Mouse (Mus musculus) right cerebral cortex, postnatal 10 days (tissue): ENCODE measurements at regions not wholly inside any gene's neighbourhood (a gene's known extent, or its start where the extent isn't known, plus 50 kb on each side); places are given as distances from the start of the nearest gene placed in this dataset.

ENCODE experiments used
- DNase-seq, 2 experiments: peaks; one replicate each; pipeline ENCODE4 v3.0.0; 2021; ENCODE audit warnings: low spot score in 2 of 2

DNA sequence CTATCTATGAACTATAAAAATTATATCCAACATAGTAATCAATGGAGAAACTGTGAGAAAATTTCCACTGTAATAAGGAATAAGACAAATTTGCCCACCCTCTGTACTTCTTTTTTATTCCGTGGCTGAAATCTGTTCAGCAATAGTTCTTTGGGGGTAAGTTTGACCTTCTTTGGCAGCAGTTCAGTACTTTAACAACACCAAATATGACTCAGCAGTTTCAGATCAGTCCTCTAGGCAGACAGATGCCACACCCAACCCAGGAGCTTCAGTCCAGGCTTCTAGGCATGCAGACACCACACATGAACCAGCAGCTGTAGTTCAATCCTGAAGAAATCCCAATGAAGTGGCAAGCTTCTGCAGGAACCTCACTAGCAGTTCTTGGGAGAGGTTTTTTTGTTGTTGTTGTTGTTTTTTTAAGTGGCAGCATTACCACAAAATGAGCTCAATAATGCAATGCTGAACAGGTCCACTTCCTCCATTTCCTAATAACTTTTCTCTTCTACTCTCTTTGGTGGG lies 88.6 kb upstream of the Adamts9 start:
- no peak for DNase-seq

DNA sequence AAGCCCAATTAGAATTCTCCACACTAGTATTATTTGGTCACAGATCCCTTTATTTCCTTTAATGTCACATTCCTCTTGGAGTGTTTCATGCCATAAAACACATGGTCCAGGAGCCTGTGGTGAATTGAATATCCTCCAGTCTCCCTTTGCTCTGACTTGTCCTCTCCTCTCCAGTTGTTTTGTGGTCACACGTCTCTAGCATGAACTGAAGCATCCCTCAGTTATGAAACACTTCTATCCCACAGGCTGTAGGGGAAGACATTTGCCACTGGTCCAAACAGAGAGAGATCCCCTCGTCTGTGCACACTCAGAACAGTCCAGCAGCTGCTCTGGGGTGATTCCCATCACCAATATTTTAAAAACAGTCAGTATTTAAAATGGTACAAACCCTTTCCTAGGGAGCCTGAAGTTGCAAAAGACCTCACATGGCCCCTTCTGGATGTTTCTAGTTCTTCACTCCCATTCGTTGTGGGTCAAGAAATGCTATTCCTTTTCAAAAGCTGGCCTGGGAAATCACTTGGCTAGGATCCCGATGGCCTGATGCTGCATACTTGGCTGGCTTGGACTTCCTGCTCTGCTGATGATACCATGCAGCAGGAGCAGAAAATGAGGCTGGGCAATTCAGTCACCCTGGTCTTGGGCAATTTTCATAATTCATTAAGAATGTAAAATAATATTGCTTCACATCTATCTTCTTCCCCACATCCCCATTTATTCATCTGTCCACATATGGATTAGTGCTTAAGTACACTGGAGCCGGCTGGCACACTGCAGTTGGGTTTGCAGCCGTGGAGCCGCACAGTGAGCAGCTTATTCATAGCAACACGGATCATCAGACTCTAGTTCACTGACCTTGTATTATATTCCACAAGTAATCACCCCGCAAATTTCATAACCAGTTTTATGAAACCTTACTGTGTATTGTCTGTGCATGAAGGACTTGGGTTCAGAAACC lies 83.1 kb upstream of the Adamts9 start:
- no peak for DNase-seq

DNA sequence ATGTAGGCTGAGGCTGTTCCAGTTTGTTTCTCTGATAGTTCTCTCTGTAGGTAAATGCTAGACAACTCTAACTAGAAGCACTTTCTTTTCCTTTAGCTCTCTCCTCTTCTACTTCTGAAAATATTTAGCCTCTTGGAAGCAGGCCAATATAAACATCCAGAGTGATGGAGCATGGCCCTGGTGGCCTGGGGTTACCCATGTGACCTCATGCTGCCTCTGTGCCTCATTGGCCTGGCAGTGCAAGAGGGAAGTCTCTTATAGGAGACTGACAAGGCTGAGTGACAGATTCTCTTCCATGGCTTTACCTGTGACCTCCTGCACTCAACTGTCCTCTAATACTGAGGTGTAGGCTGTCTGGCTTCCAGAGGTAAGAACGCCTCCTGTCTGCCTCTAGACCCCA lies 71.2 kb upstream of the Adamts9 start:
- no peak for DNase-seq

DNA sequence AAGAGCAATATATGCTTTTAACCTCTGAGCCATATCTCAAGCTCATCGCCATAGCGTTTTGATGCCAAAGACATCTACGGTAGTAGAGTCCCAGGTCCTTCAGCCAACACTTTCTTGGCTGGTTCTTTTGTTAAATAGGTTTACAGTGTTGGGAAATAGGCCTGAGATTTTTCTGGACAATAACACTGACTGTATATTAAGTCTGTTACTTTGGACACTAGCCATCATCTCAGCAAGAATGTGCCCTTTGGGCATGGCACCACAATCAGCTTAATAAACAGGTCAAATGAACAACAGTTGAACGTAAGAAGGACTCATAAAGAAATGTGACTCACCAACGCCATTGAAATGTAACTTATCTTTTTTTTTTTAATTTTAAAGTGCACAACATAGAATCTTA lies 68.6 kb upstream of the Adamts9 start:
- no peak for DNase-seq

DNA sequence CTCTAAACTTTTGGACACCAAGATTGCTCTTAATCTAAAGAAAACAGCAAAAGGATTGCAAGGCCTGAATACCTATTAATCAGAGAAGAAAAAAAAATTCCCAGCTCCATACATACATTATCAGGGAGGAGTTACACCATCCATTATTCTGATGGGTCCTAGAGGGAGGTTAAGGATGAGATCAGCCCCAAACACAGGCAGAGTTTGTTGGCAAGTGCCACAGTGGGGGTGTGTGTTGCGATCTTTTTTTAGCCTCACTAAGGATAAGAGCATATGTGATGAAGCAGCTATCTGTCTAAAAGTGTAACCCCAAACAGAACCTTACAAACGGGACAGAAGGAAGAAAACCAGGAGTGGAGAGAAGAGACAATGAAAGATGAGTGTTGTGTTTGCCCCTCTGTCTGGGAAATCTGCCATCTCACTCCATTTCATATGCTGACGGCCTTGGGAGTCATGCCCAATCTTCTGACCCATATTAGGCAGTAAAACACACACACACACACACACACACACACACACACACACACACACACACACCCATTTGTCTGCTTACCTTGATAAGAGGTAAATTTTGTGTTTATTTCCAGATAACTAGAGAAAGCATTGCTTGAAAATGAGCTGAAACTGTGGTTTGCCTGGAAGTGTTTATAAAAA lies 61.4 kb upstream of the Adamts9 start:
- DNase-seq = no peak

DNA sequence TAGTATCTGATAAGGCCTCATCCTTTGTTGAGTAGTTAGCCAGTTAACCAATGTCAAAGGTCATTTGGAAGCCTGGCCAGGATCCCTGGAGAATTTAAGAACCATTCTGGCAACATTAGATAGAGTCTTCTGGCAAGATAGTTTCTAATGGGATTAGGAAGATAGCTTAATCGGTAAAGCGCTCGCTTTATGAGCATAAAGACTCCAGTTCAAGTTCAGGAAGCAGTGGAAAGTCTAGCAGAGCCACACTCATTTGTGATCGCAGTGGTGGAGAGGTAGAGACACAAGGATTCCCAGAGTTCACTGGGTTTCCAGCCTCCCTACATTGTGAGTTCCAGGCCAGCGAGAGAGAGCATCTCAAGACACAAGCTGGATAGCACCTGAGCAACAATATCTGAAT lies 60.5 kb upstream of the Adamts9 start:
- DNase-seq = no peak

DNA sequence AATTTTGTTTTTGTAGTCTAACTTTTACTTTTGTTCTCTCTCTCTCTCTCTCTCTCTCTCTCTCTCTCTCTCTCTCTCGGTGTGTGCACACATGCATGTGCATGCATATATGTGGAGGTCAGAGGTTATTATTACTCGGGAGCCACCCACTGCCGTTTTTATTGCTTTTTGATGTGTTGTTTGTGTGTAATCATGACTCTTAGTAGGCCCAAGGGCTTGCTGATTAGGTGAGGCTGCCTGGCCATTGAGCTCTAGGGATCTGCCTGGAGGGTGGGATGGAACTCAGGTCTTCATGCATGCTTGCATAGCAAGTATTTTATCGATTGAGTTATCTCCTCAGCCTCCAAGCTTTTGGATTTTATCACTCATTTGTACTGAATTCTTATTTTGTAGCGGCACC lies 50.4 kb upstream of the Adamts9 start:
- DNase-seq = no peak
